Mouse (Mus musculus) liver, adult 2 months (tissue): ENCODE data around the gene Ret. TPM values are rescaled to one million over a fixed set of nuclear protein-coding genes. Genes with fewer than 3 reads are reported as not detected.

Experiments used
- DNase-seq: peaks from one replicate; pipeline ENCODE4 v3.0.0-alpha.2; 2011; ENCODE audit warnings: low read depth, low spot score; ENCODE audit errors: extremely low read depth
- H3K27ac ChIP-seq: fragments of 200-500 bp; replicated peaks from 2 replicates; pipeline ENCODE4 v1.5.1; 2012; ENCODE audit warnings: low read depth, mild to moderate bottlenecking, control low read depth, inconsistent platforms, low read length; ENCODE audit not compliant: insufficient read depth
- H3K27me3 ChIP-seq: fragments of 200-500 bp; 2 replicates; pipeline ENCODE4 v1.6.1; 2012; ENCODE audit warnings: mild to moderate bottlenecking, moderate library complexity, low read length, inconsistent platforms; ENCODE audit not compliant: control insufficient read depth, insufficient read depth
- H3K36me3 ChIP-seq: fragments of 200-500 bp; 2 replicates; pipeline ENCODE4 v1.6.1; 2012; ENCODE audit warnings: low read length, inconsistent platforms; ENCODE audit not compliant: control insufficient read depth, insufficient read depth
- H3K4me1 ChIP-seq: fragments of 200-500 bp; 2 replicates; pipeline ENCODE4 v1.6.1; 2011; ENCODE audit warnings: low read length; ENCODE audit not compliant: control insufficient read depth, insufficient read depth
- H3K4me3 ChIP-seq: fragments of 200-500 bp; 2 replicates; pipeline ENCODE4 v1.5.1; 2011; ENCODE audit warnings: low read depth, mild to moderate bottlenecking, control low read depth, low read length, moderate library complexity; ENCODE audit not compliant: insufficient read depth
- H3K79me2 ChIP-seq: fragments of 200-500 bp; 2 replicates; pipeline ENCODE4 v1.6.1; 2012; ENCODE audit warnings: inconsistent platforms, mild to moderate bottlenecking, low read length, moderate library complexity; ENCODE audit not compliant: control insufficient read depth, insufficient read depth
- H3K9ac ChIP-seq: fragments of 200-500 bp; 2 replicates; pipeline ENCODE4 v1.6.1; 2012; ENCODE audit warnings: low read depth, mild to moderate bottlenecking, control low read depth, inconsistent platforms, low read length
- CTCF ChIP-seq: fragments of 200-500 bp; IDR thresholded peaks from 2 replicates; pipeline ENCODE4 v1.5.1; 2011; ENCODE audit warnings: low read depth, low read length, control low read depth
- POLR2A ChIP-seq: fragments of 200-500 bp; IDR thresholded peaks from 2 replicates; pipeline ENCODE4 v1.6.1; 2011; ENCODE audit warnings: low read length, control low read depth; ENCODE audit not compliant: insufficient read depth; ENCODE audit errors: extremely low read depth
- WGBS: fragments of 180-500 bp; shearing (Covaris S2); methylation state at CpG from one replicate; pipeline ENCODE4 v1.1.7; 2018; 5-methylcytosine and 5-hydroxymethylcytosine counted together
- polyA plus RNA-seq: library from polyadenylated mRNA; depleted of rRNA; stranded (reverse); fragments of >200 nt; gene quantifications from 2 replicates; pipeline ENCODE4 v1.2.3, GENCODE M21; 2012
- total RNA-seq: library from RNA; depleted of rRNA; stranded (reverse); fragments of >200 nt; gene quantifications from 2 replicates; pipeline ENCODE4 v1.2.3, GENCODE M21; 2014

The Ret gene
- total and polyA plus RNA-seq, 2 experiments: 0.02 TPM; not detected in 1

DNA sequence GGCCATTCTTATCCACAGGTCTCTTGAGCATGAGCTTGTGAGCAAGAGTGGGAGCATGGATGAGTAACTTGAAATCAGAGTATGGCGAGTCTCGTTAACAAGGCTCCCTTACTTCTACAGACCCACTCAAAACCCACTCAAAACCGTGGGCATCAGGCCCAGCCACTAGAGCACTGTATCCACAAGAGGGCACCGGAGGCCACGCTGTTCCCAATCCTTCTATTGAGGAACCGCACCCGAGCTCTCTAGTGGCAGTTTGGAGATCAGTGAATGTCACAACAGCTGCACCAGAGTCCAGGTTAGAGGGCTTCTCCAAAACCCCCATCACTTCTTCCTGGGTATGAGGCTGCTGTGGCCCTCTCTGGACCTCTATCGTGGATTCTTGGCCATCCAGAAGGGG lies 2.4 kb downstream of the Ret start:
- Histone ChIP-seq H3K79me2 (no peaks in the 10 kb centered on the region), H3K4me1 (no peaks in the 10 kb centered on the region), H3K36me3 (no peaks in the 10 kb centered on the region), H3K4me3 (no peak overlapping the region), H3K27ac (no peak overlapping the region), H3K27me3 (peaks cover 14% of the 10 kb centered on the region; the same call in 1 of the 2 replicates), H3K9ac (no peak overlapping the region)
- 33% methylated on average over 8 of the region's 8 CpGs for WGBS
- TF ChIP-seq CTCF (peak; percentile 34; the same call in 1 of the 2 replicates), POLR2A (no peak)
- no peak for DNase-seq

DNA sequence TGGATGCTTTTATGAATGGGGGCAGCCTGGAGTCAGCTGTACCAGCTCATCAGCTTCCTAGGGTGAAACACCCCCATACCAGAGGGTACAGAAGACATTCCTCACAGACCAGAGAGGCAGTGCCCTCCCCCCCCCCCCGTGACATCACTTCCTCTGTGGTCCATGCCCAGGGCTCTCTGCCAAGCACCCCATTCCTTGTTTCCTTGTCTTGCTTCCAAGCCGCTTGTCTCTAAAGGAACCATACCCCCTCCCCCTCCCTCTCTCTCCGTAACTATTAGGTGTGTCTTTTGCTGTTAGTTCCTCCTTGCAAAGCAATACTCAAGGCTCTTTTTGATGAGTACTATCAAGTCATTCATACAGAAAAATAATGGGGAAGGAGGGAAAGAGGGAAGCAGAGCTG lies 4.6 kb downstream of the Ret start:
- 36% methylated on average over 3 of the region's 3 CpGs for whole genome bisulfite sequencing
- H3K79me2 ChIP-seq: no peaks in the 10 kb centered on the region
- H3K27ac ChIP-seq: no peak overlapping the region
- no peaks in the 10 kb centered on the region for H3K4me1 ChIP-seq
- TF ChIP-seq CTCF (no peak), POLR2A (no peak)
- DNase-seq: no peak
- peaks cover 14% of the 10 kb centered on the region; the same call in 1 of the 2 replicates for H3K27me3 ChIP-seq
- H3K36me3 ChIP-seq: no peaks in the 10 kb centered on the region
- H3K4me3 ChIP-seq: no peak overlapping the region
- no peak overlapping the region for H3K9ac ChIP-seq

DNA sequence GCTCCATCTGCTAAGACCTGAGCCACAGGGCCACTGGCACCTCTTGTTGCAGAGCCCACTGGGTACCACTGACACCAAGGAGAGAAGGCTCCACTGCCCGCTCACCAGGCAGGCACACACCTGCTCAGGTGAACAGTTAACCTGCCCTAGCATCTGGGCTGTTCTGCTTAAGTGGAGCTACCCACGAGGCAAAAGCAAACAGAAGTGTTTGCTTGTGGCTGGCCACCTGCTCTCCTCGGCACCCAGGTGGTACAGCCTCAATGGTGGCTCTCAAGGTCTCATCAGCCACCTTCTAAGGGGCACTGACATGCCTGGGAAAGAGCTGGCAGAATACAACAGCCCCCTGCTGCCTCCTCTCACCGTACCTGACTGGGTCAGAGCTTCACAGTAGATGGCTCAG lies 5.3 kb downstream of the Ret start:
- DNase-seq: no peak
- H3K36me3 ChIP-seq: no peaks in the 10 kb centered on the region
- H3K79me2 ChIP-seq: no peaks in the 10 kb centered on the region
- TF ChIP-seq POLR2A: no peak
- TF ChIP-seq CTCF: no peak
- H3K9ac ChIP-seq: no peak overlapping the region
- H3K27ac ChIP-seq: no peak overlapping the region
- no peak overlapping the region for H3K4me3 ChIP-seq
- 32% methylated on average over 4 of the region's 4 CpGs for WGBS
- H3K4me1 ChIP-seq: no peaks in the 10 kb centered on the region
- peaks cover 9% of the 10 kb centered on the region; the same call in 1 of the 2 replicates for H3K27me3 ChIP-seq

DNA sequence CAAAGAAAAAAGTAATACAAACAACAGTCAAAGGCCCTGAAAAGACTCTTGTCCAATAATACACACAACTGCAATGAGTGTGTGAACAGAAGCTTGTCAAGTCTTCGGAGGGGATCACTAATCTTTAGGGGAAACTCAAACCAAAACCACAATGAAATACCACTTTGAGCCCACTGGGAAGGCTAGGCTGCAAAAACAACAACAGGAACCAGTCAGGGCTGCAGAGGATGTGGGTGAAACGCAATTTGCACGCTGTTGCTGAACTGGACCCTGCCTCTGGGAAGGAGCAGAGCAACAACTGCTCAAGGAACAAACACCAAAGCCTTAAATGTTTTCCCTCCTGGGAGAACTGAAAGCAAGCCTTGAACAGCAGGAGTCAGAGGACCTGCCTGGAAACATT lies 7.8 kb downstream of the Ret start:
- H3K27me3 ChIP-seq: no peaks in the 10 kb centered on the region
- no peak overlapping the region for H3K4me3 ChIP-seq
- H3K27ac ChIP-seq: no peak overlapping the region
- H3K36me3 ChIP-seq: no peaks in the 10 kb centered on the region
- H3K79me2 ChIP-seq: no peaks in the 10 kb centered on the region
- H3K9ac ChIP-seq: no peak overlapping the region
- no peak for DNase-seq
- 60% methylated on average over 3 of the region's 3 CpGs for WGBS
- no peaks in the 10 kb centered on the region for H3K4me1 ChIP-seq
- TF ChIP-seq CTCF (no peak), POLR2A (no peak)

DNA sequence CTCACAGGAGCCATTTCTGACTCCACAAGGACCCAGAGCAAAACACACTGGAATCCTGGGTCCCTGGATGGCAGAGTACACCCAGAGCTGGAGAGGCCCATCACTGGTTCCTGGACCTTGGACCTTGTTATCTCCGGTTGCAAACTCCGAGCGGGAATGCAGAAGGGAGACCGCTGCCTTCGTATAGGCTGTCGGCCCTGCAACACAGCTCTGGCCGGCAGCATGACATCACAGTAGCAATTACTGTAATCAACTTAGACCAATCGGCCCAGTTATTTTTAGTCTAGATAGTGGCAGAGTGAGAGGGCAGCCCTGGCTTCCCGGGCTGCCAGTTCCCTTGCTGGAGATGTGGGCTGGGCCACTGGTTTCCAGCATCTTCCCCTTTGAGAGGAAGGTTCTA lies 8.9 kb downstream of the Ret start:
- WGBS: 14% methylated on average over 9 of the region's 9 CpGs
- no peaks in the 10 kb centered on the region for H3K27me3 ChIP-seq
- no peak overlapping the region for H3K4me3 ChIP-seq
- H3K27ac ChIP-seq: no peak overlapping the region
- H3K36me3 ChIP-seq: no peaks in the 10 kb centered on the region
- no peaks in the 10 kb centered on the region for H3K79me2 ChIP-seq
- no peak for DNase-seq
- H3K4me1 ChIP-seq: no peaks in the 10 kb centered on the region
- no peak overlapping the region for H3K9ac ChIP-seq
- TF ChIP-seq CTCF (no peak), POLR2A (no peak)

DNA sequence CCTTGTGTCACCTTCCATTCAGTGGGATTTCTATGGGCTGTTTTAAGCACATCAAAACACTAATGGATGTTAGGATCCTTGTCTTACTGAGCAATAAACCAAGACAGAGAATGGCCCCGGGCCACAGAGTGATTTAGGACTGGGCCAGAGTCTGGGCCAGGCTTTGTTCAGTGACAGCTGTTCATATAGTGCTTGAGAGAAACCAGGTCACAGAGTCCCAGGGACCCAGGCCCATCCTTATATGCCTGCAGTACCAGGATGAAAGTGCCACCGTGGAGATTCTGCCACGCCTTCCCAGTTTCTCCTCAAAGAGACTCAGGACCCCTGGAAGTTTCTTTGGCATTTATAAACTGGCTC lies 10.3 kb downstream of the Ret start:
- Histone ChIP-seq H3K4me1 (no peaks in the 10 kb centered on the region), H3K36me3 (no peaks in the 10 kb centered on the region), H3K79me2 (no peaks in the 10 kb centered on the region), H3K9ac (no peak overlapping the region), H3K4me3 (no peak overlapping the region), H3K27me3 (no peaks in the 10 kb centered on the region), H3K27ac (no peak overlapping the region)
- no peak for DNase-seq
- WGBS: 94% methylated on average over 3 of the region's 3 CpGs
- no peak for TF ChIP-seq POLR2A
- TF ChIP-seq CTCF: no peak
